In genomic region chrX:36989234-36989751, GRCm38 (mm10) we compare ENCODE assay signal across 8 mouse cellular contexts. TPM values are rescaled to one million over a fixed set of nuclear protein-coding genes. Genes with fewer than 3 reads are reported as not detected.
A peak's percentile ranks its signal among the peaks of the same experiment; 100 is the strongest.
DNase-seq lines count a peak whose midpoint lies in the region; ATAC-seq lines count a peak whose summit lies in the region.

No protein-coding gene starts in this region.

- peak; percentile 90 for ATAC-seq in liver, embryonic 11.5 days (replicated peaks; ENCODE audit: low FRiP score)
- peak; percentile 96 for ATAC-seq in monocyte, adult 5-6 weeks (replicated peaks; ENCODE audit: insufficient number of reproducible peaks, low FRiP score, low TSS enrichment, poor library complexity, severe bottlenecking)

- peak; percentile 88 for DNase-seq in A20 (ENCODE audit: low read depth, low spot score)
- peak; percentile 75 for DNase-seq in adrenal gland, postnatal 10 days
- DNase-seq in embryo, embryonic 9.5 days (ENCODE audit: extremely low spot score), result peak; percentile 74
- DNase-seq in heart, adult 8-10 months (ENCODE audit: low spot score), result peak; percentile 44
- DNase-seq in kidney, adult 8-10 months, result peak; percentile 46 to 61
- peak; percentile 75 for DNase-seq in liver, embryonic 11.5 days (ENCODE audit: low spot score)
- DNase-seq in spleen, postnatal 4 days (ENCODE audit: low spot score in 2 of 2), result peak; percentile 65 to 80

- 8% methylated on average over 23 of the region's 29 CpGs for WGBS in liver, embryonic 11.5 days

- H3K4me2 ChIP-seq in liver, embryonic 11.5 days, result peak overlapping the region; percentile 75

- H3K27ac ChIP-seq in liver, embryonic 11.5 days (ENCODE audit: low read depth, low read length), result no peak overlapping the region

- no peaks in the 10 kb centered on the region for H3K4me1 ChIP-seq in liver, embryonic 11.5 days (replicated peaks; ENCODE audit: control insufficient read depth, insufficient read depth, low read length)

- no peaks in the 10 kb centered on the region for H3K27me3 ChIP-seq in liver, embryonic 11.5 days (replicated peaks; ENCODE audit: control insufficient read depth, insufficient read depth, low read length)

- no peaks in the 10 kb centered on the region for H3K9me3 ChIP-seq in liver, embryonic 11.5 days (ENCODE audit: control insufficient read depth, low read length)

- H3K9ac ChIP-seq in liver, embryonic 11.5 days (ENCODE audit: low read depth, low read length), result peak overlapping the region; percentile 37

- H3K4me3 ChIP-seq in liver, embryonic 11.5 days (ENCODE audit: low read depth, low read length), result peak overlapping the region; percentile 50

- no peaks in the 10 kb centered on the region for H3K36me3 ChIP-seq in liver, embryonic 11.5 days (ENCODE audit: control insufficient read depth, insufficient read depth, low read length)

RNA-seq across cellular contexts. Expression of gene Sept6, which starts 2.3 kb away (rescaled TPM):
- total RNA-seq in adrenal gland, postnatal 10 days (2021), result 10 to 100 TPM; 15.8 to 22.4 TPM
- 1 to 10 TPM; 2.4 to 6.1 (median 3.7) TPM for total RNA-seq in heart, adult 8-10 months (2022)
- polyA plus RNA-seq in liver, embryonic 11.5 days (2014; fragmentation: Nextera tagmentation; extraction: Ambion mirVana), result 13.5 and 14.1 TPM in 2 replicates
- 75.3 to 123 TPM (median 87.1 TPM) in 3 replicates for total RNA-seq in monocyte, adult 5-6 weeks (2017)

RNA-seq across cellular contexts. Expression of gene Sowahd, which starts 59.4 kb away (rescaled TPM):
- under 1 TPM; 0.27 to 0.30 TPM for total RNA-seq in adrenal gland, postnatal 10 days (2021)
- total RNA-seq in heart, adult 8-10 months (2022), result not detected
- 0.21 and 0.34 TPM in 2 replicates for polyA plus RNA-seq in liver, embryonic 11.5 days (2014; fragmentation: Nextera tagmentation; extraction: Ambion mirVana)
- total RNA-seq in monocyte, adult 5-6 weeks (2017), result not detected in 3 replicates
